Mouse (Mus musculus) T-cell, adult 2 months (primary cell): Measurements from ENCODE around the gene Arfgef3.
"Not testable (repeated sequence)": the region's sequence is repeated elsewhere in the genome, so short reads cannot be mapped to it uniquely, and the experiment has no call there.

Experiments used
- DNase-seq: peaks from one replicate; pipeline ENCODE4 v3.0.0; 2022; ENCODE audit warnings: low spot score

Gene Arfgef3

GRCm38 (mm10) chr10:18681385-18681954 is 62.3 kb downstream of the Arfgef3 start:
- no peak for DNase-seq

DNA sequence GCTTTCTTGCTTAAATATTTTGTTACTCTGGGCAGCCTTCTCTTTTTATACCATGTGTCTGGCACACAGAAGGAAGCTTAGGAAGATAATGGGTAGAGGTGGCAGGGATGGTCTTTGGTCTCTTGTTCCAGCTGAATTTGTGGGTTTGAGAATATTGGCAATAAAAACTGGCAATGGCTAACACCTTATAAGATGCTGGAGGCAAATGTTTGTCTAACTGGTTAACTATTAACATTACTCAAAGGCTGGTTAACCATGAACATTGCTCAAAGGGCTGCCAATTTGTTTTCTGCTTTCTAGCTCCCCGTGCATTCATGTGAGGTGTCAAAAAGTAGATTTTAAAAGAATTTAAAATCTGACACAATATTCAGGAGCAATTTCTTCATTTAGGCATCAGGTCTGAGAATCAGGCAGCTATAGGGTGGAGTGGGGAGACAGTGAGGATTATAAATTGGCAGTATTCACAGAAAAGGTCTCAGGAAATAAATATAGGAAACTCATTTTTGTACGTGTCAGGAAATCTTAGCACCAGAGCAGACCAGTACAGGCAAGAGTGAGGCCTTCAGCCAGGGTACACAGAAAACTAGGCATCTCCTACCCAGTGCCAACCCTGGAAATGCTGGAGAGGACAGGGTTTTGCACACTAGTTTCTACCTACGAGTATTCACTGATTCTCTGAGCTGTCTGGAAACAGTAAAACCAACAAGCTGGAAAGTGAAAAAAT is 62.9 kb downstream of the Arfgef3 start:
- no peak for DNase-seq

DNA sequence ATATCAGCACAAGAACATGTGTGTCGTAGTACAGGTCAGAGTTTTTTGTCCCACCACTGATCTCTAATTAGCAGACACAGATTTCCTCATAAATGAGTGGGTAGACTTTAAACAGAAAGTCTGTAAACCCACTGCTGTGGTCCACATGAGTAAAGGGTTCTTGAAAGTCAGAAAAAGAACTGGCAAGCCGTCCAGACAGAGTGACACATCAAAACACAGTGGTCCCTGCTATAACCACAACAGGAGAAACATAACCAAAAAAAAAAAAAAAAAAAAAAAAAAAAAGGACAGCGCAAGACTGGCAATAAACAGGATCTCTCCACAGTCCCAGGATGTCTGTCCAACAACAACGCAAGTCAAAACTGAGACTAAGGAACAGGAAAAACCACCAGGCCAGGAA is 64.9 kb downstream of the Arfgef3 start:
- no peak for DNase-seq

- DNase-seq, result no peak
Observed at GRCm38 (mm10) chr10:18664794-18665193, 79.0 kb downstream of the Arfgef3 start.

GRCm38 (mm10) chr10:18664016-18664415 is 79.7 kb downstream of the Arfgef3 start:
- no peak for DNase-seq

DNA sequence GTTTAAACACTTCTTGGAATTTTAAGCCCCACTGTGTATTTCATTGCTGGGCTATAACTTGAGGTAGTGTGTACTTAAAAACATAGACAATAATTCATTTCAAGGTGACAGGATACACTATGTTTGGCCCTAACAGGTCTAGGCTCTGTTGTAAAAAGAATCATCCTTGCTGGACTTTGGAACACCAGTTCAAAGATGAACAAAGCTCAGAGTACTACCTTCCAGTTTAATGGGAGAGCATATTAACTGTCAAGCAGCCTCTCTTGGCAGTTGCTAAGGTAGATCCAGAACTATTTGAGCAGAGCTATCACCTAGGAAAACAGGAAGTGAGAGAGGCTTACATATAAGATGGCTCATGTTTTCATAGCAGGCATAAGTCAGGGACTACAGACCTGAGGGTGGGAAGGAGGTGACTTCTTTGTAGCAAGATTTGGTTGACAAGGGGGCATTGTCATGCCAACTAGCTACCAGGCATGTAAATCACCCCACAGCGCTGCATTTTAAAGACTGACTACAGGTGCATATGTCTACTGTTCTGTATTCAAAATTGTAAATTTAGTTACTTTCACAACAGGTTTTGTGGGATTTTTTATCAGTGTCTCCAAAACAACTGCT is 82.0 kb downstream of the Arfgef3 start:
- no peak for DNase-seq

DNA sequence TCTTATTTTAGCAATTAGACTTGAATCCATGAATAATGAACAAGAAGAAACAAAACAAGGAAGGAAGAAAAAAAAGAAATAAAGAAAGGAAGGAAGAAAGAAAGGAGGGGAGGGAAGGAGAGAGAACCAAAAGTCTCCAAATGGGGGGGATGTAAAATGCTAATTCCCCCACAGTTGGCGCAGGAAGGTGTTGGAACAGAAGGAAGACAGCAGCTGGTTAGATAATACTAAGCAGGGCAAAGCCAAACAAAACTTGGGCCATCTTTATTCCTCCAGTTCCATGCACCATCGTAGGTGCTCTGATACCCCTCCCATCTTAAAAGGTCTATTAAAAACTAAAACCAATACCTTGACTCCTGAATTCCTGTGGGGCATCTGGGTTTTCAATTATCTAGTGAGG is 82.8 kb downstream of the Arfgef3 start:
- no peak for DNase-seq

DNA sequence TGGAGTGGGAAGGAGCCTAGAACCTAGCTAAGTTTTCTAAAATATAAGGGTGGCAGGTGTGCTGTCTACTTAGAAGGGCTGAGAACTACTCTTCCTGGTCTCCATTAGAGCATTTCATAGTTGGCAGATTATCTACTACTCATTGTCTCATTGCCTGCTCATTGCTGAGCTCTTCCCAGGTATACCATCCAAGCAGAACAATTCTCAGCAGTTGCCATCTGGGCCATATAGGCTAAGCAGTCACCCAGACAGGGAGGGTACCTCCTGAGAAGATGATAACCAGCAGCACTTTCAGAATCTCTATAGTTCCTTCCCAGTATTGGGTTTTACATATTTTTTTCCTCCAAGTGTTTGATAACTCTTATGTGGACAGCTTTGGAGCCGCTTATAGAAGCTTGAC is 86.2 kb downstream of the Arfgef3 start:
- no peak for DNase-seq

DNA sequence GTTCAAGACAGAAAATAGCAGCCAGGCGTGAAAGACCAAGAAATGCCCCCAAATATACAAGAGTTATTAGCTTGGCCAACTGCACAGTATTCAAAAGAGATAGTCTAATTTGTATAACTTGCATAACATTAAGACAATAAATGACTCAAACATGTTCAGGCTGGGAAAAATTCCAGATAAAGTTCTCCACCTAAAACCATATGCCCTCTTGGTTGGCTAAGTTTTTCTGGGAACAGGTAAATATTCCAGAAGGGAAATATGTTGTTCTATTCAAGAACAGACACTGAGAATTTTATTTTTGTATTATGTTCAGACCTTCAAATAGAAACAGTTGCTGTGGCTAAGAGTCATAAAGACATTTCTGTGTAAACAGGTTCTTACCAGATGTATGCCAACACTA is 96.7 kb downstream of the Arfgef3 start:
- no peak for DNase-seq

DNA sequence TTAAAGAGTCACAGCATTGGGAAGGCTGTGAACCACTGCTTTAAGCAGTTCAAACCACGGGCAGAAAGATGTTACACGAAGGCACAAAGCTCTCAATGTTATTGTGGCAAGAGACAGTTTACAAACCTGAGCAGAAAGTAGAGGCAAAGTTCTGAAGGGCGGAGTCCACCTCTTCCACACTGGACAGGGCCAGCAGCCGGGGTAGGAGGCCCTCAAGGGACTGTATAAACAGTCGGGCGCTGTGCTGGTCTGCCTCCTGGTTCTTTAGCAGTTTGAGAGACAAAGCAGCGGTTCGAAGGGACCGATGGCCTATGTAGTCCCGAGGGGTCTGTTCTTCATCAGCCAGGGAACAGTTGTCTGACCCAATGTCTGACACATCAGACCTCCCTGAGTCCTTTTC is 97.7 kb downstream of the Arfgef3 start:
- no peak for DNase-seq

- DNase-seq, result no peak
Observed at GRCm38 (mm10) chr10:18644346-18644745, 99.4 kb downstream of the Arfgef3 start.

- DNase-seq, result no peak
Observed at GRCm38 (mm10) chr10:18643506-18643905, 100.2 kb downstream of the Arfgef3 start.

DNA sequence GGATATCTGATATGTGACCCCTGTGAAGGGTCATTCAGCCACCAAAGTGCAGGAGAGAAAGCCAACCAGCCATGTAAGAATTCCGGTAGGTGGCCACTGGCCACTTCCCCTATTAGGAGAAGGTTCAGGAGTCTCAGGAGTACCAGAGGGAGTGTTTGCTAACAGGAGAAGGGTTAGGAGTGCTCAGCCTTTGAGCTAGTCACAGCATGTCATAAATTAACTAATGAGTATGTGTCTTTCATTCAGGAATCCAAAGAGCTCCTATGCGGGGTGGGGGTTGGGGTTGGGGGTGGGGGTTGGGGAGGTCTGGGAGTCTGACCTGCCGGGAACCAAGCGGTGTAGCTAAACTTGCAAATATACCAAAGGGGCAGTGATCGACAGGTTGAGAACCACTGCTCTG is 100.9 kb downstream of the Arfgef3 start:
- no peak for DNase-seq

GRCm38 (mm10) chr10:18640596-18640995 is 103.2 kb downstream of the Arfgef3 start:
- DNase-seq, result no peak

- no peak for DNase-seq
Observed at GRCm38 (mm10) chr10:18635450-18635849, 108.3 kb downstream of the Arfgef3 start.

GRCm38 (mm10) chr10:18634405-18634985 is 109.3 kb downstream of the Arfgef3 start:
- DNase-seq, result no peak

DNA sequence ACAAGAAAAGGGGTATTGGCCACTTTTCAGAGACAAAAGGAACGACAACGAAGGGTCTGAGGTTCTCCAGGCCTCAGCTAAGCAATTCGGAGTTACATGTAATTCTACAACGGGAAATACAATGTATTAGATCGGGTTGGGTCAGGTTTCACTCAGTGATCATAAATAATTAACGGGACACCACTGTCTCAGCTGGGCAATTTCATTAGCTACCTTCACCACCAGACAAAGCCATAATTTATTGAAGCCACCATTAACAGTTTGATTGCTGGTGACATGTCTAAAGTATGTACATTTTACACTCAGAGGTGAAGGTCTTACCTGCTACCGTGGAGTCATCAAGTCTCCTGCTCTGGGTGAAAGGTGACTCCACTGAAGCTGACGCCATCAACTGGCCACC is 113.3 kb downstream of the Arfgef3 start:
- DNase-seq, result no peak

DNA sequence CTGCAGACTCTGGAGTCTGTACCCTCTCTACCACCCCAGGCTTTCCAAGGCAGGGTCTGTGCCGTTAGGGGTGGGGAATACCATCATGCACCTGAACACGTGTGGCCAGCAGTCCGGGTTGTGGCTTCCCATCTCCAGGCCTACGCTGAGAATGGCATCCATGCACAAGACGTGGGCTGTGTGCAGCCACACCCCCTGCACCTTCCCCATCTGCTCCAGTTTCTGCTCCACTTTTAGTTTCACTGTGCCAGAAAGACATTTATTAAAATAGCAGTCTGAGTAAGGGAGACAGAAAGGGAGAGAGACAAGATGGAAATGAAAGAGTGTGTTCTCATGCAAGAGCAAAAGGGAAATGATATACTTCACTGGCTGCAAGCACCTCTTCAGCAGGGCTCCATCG is 116.2 kb downstream of the Arfgef3 start:
- DNase-seq, result no peak

GRCm38 (mm10) chr10:18612796-18613195 is 131.0 kb downstream of the Arfgef3 start:
- DNase-seq, result no peak

GRCm38 (mm10) chr10:18604827-18605535 is 138.8 kb downstream of the Arfgef3 start:
- not testable (repeated sequence) for DNase-seq

DNA sequence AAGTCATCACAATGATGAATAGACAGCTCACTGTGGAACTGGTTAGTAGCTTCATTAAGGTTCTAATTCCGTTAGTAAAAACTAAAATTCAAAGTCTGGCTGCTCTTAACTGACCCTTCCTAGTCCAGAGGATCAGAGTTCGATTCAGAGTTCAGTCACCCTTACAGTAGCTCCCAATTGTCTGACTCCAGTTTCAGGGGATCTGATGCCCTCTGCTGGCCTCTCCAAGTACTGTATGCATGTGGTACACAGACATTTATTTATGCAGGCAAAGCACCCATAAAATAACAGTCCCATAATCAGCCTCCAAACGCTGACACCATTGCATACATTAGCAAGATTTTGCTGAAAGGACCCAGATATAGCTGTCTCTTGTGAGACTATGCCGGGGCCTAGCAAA is 141.7 kb downstream of the Arfgef3 start:
- DNase-seq, result peak; percentile 37

- DNase-seq, result no peak
Observed at GRCm38 (mm10) chr10:18597601-18598000, 146.1 kb downstream of the Arfgef3 start.

DNA sequence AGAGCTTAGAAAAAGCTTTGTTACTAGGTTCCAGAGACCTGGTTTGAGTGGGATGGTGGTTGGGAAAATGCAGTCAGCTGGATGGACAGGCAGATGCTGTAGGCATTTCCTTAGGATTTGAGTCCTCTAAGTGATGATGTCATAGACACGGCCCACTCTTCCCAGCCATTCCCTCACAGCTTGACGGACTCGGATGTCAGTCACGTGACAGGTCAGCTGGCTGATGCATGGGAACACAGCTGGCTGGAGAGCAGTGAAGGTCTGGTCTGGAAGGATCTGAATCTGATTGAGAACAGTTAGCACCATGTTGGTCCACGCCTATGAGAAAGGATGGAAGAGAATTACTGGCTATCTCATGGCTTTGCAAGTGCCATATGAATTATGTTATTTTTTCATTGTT is 154.3 kb downstream of the Arfgef3 start:
- DNase-seq, result no peak
